9 mouse cellular contexts compared by ENCODE assay signal in genomic region chr8:35882638-35883455, GRCm38 (mm10).
DNase-seq lines count a peak whose midpoint lies in the region; ATAC-seq lines count a peak whose summit lies in the region.
"Had no signal": no experiment of that assay in that cellular context is flagged by ENCODE, and none has a peak within 500 bp of the region (broad histone marks: within the 10 kb centered on the region; RNA-seq: fewer than 3 reads in every experiment).

No protein-coding gene starts in this region.

- H3K9me3 ChIP-seq in heart, embryonic 10.5 days, result peaks cover 4% of the 10 kb centered on the region; the same call in 1 of the 2 replicates
- no peaks in the 10 kb centered on the region for H3K9me3 ChIP-seq in forebrain, embryonic 15.5 days
- H3K9me3 ChIP-seq in intestine, embryonic 16.5 days (ENCODE audit: control insufficient read depth, low read length), result no peaks in the 10 kb centered on the region; the same call in 1 of the 2 replicates
- H3K9me3 ChIP-seq in neural tube, embryonic 15.5 days (replicated peaks), result no peaks in the 10 kb centered on the region
- H3K9me3 ChIP-seq: stomach, embryonic 15.5 days had no signal

- DNase-seq in heart, adult 18-20 months, result peak; percentile 67 to 86
- no peak for DNase-seq in heart, embryonic 10.5 days (ENCODE audit: low spot score)
- DNase-seq in MN1 (ENCODE audit: low spot score), result peak; percentile 41
- DNase-seq in thymus, postnatal 25 days, result no peak

- H3K4me2 ChIP-seq in forebrain, embryonic 15.5 days (replicated peaks), result peak overlapping the region; percentile 38
- H3K4me2 ChIP-seq in intestine, embryonic 16.5 days (ENCODE audit: low read depth, low read length), result no peak overlapping the region
- H3K4me2 ChIP-seq in neural tube, embryonic 15.5 days, result peak overlapping the region; percentile 46
- H3K4me2 ChIP-seq: stomach, embryonic 15.5 days had no signal

- no peaks in the 10 kb centered on the region for H3K36me3 ChIP-seq in heart, embryonic 10.5 days
- H3K36me3 ChIP-seq in forebrain, embryonic 15.5 days, result no peaks in the 10 kb centered on the region
- H3K36me3 ChIP-seq in intestine, embryonic 16.5 days (ENCODE audit: control insufficient read depth, insufficient read depth, low read length), result no peaks in the 10 kb centered on the region
- H3K36me3 ChIP-seq in neural tube, embryonic 15.5 days, result no peaks in the 10 kb centered on the region
- H3K36me3 ChIP-seq: stomach, embryonic 15.5 days had no signal

- H3K9ac ChIP-seq in forebrain, embryonic 15.5 days (replicated peaks), result peak overlapping the region; percentile 35; the same call in 1 of the 2 replicates
- no peak overlapping the region for H3K9ac ChIP-seq in intestine, embryonic 16.5 days (ENCODE audit: low read depth, low read length)
- H3K9ac ChIP-seq in neural tube, embryonic 15.5 days (replicated peaks), result no peak overlapping the region
- H3K9ac ChIP-seq: stomach, embryonic 15.5 days had no signal

- 49% methylated on average over 12 of the region's 12 CpGs for WGBS in heart, embryonic 10.5 days
- WGBS in forebrain, embryonic 15.5 days, result 6% methylated on average over 12 of the region's 12 CpGs
- whole genome bisulfite sequencing in intestine, embryonic 16.5 days, result 33% methylated on average over 12 of the region's 12 CpGs
- 5% methylated on average over 12 of the region's 12 CpGs for WGBS in neural tube, embryonic 15.5 days

- H3K27me3 ChIP-seq in heart, embryonic 10.5 days (ENCODE audit: insufficient read depth, poor library complexity, severe bottlenecking), result no peaks in the 10 kb centered on the region
- H3K27me3 ChIP-seq in forebrain, embryonic 15.5 days, result no peaks in the 10 kb centered on the region
- H3K27me3 ChIP-seq in intestine, embryonic 16.5 days (replicated peaks; ENCODE audit: control insufficient read depth, insufficient read depth, low read length), result no peaks in the 10 kb centered on the region
- no peaks in the 10 kb centered on the region for H3K27me3 ChIP-seq in neural tube, embryonic 15.5 days (replicated peaks)
- H3K27me3 ChIP-seq: stomach, embryonic 15.5 days had no signal

- ATAC-seq in forebrain, embryonic 15.5 days (replicated peaks), result peak; percentile 83
- no peak for ATAC-seq in intestine, embryonic 16.5 days
- peak; percentile 76 for ATAC-seq in neural tube, embryonic 15.5 days (ENCODE audit: low FRiP score)
- no peak for ATAC-seq in erythroid progenitor cell, adult 5-6 weeks (replicated peaks; ENCODE audit: low FRiP score, poor library complexity, severe bottlenecking)

- no peaks in the 10 kb centered on the region for H3K4me1 ChIP-seq in heart, embryonic 10.5 days
- peaks cover 26% of the 10 kb centered on the region for H3K4me1 ChIP-seq in forebrain, embryonic 15.5 days
- H3K4me1 ChIP-seq in intestine, embryonic 16.5 days (ENCODE audit: control insufficient read depth, insufficient read depth, low read length), result peaks cover 8% of the 10 kb centered on the region; the same call in 1 of the 2 replicates
- H3K4me1 ChIP-seq in neural tube, embryonic 15.5 days, result peaks cover 30% of the 10 kb centered on the region

- H3K4me3 ChIP-seq in heart, embryonic 10.5 days, result no peak overlapping the region
- H3K4me3 ChIP-seq in forebrain, embryonic 15.5 days, result peak overlapping the region; percentile 13
- no peak overlapping the region for H3K4me3 ChIP-seq in intestine, embryonic 16.5 days (ENCODE audit: low read length)
- no peak overlapping the region for H3K4me3 ChIP-seq in neural tube, embryonic 15.5 days (replicated peaks)
- H3K4me3 ChIP-seq: stomach, embryonic 15.5 days had no signal

- no peak overlapping the region for H3K27ac ChIP-seq in heart, embryonic 10.5 days
- H3K27ac ChIP-seq in forebrain, embryonic 15.5 days (replicated peaks), result peak overlapping the region; percentile 91
- 0 out of 2 replicates have a peak overlapping the region, but pooled peaks have one; percentile 15 for H3K27ac ChIP-seq in intestine, embryonic 16.5 days (ENCODE audit: low read length)
- H3K27ac ChIP-seq in neural tube, embryonic 15.5 days (replicated peaks), result peak overlapping the region; percentile 77
- H3K27ac ChIP-seq: stomach, embryonic 15.5 days had no signal

Comparison
In these comparisons a context has a peak if more than half of its experiments do, and no peak if none do; other contexts are left out.
1. DNase-seq: peak in heart, adult 18-20 months (2 of 2) and MN1 (single experiment); none in heart, embryonic 10.5 days (single experiment) and thymus, postnatal 25 days (single experiment).
2. ATAC-seq: peak in forebrain, embryonic 15.5 days (single experiment) and neural tube, embryonic 15.5 days (single experiment); none in intestine, embryonic 16.5 days (single experiment) and erythroid progenitor cell, adult 5-6 weeks (single experiment).